Mouse (Mus musculus) liver, embryonic 14.5 days (tissue): ENCODE results near the gene Ifna16.

Experiments used
- CTCF ChIP-seq: IDR thresholded peaks from 2 replicates; pipeline ENCODE4 v1.5.1; 2016; ENCODE audit warnings: antibody characterized with exemption, low read depth, control low read depth
- EP300 ChIP-seq: IDR thresholded peaks from 2 replicates; pipeline ENCODE4 v1.6.1; 2016; ENCODE audit warnings: antibody characterized with exemption, low read depth

DNA sequence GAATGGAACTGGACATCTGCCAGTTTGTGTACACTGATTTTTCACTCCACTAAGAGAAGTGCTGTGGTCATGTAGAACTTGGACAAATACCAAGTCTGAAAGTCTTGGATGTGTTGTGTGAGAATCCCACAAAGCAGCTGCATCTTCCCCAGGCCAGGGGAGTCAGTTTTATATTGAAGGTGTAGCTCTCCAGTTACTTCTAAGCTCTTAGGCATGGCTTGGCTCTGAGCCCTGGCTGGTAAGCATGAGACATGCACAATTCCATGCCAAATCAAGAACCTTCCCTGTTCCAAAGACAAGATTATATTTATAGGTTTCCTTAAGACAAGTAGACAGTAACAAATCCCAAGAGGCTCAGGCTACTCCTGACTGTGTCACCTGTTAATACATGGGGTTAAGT, 38.3 kb upstream of the Ifna16 start:
- TF ChIP-seq EP300 = no peak
- no peak for TF ChIP-seq CTCF
